Mouse (Mus musculus) embryo, embryonic 9.5 days (tissue): Measurements from ENCODE around the gene Tmem82.

Source experiments
- DNase-seq: peaks from one replicate; pipeline ENCODE4 v3.0.0-alpha.2; 2017; ENCODE audit errors: extremely low spot score

The Tmem82 gene

DNA sequence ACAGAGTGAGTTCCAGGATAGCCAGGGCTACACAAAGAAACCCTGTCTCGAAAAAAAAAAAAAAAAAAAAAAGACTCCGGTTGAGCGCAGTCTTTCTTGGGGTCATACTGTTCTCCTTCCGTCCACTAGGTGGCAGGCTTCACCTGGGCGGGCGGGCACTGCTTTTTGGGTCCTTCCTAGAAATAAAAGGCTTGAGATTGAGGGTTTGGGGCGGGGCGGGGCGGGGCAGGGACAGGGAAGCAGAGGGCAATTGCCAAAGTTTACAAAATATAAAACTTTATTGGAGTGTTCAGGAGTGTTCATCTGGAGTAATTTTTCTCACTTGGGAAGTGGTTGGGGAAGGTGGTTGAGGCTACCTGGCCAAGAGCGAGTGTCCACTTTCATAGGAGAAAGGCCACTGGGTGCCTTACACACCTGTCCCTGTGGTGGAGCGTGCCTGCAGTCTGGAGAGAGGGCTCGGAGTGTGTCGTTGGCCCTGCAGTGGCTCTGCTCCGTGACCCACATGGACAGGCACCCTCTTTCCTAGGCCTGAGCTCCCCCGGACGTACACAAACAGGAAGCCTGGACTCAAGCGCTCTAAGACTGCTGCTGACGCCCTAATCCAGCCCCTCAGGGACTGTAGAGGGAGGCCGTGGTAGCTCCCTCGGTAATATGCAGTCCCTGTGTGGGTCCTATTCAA is at the start of gene Tmem82:
Gene Tmem82 (minus strand): TSS at position 69 of the 679 bp plus-strand sequence.
- peak; percentile 61 for DNase-seq

DNA sequence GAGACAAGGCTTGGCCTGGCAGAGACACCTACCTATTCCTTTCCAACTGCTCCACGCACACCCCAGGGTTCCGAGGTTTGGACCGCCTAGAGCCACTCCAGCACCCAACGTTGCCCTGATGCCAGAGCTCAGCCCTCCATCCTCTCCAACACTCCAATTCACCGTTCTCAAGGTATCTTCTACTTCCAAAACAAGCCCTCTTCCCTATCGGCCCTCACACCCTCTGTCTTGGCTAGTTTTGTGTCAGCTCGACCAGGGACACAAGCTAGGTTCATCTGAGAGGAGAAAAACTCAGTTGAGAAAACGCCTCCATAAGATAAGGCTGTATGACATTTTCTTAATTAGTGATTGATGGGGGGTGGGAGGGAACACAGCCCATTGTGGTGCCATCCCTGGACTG is 46.4 kb upstream of the Tmem82 start, which contains the start of gene Plekhm2:
Gene Plekhm2 (minus strand): TSS at position 101 of the 400 bp plus-strand sequence.
- DNase-seq: no peak

DNA sequence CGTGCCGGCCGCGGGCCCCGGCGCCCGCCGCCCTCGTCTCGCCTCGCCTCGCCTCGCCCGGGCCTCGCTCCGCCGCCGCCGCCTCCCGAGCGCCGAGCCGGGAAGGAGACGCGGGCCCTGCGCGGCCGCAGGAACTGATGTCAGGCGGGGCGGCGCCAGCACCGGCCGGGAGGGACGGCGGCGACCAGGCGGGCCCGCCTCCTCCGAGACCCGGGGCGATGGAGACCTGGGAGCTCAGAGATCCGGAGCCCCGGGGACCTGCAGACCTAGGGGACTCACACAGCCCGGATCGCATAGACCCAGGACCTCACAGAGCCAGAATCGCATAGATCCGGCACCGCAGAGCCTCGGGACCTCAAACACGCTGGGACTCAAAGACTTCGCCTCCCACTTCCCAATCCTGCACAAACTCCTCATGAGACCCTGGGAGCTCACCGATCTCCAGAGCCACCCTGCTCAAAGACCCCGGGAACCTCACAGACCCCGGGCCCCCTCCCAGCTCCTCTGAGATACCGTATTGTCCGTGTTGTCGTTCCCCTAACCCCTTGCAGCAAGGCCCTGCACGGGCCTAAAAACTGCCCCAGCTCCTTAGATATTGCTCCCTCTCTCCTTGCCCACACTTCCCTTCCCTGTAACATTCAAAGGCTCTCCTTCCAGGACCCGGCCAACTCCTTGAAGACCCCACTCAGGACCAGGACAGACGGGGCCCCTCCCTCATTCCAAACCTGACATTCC is 45.7 kb upstream of the Tmem82 start:
- DNase-seq: peak; percentile 62

DNA sequence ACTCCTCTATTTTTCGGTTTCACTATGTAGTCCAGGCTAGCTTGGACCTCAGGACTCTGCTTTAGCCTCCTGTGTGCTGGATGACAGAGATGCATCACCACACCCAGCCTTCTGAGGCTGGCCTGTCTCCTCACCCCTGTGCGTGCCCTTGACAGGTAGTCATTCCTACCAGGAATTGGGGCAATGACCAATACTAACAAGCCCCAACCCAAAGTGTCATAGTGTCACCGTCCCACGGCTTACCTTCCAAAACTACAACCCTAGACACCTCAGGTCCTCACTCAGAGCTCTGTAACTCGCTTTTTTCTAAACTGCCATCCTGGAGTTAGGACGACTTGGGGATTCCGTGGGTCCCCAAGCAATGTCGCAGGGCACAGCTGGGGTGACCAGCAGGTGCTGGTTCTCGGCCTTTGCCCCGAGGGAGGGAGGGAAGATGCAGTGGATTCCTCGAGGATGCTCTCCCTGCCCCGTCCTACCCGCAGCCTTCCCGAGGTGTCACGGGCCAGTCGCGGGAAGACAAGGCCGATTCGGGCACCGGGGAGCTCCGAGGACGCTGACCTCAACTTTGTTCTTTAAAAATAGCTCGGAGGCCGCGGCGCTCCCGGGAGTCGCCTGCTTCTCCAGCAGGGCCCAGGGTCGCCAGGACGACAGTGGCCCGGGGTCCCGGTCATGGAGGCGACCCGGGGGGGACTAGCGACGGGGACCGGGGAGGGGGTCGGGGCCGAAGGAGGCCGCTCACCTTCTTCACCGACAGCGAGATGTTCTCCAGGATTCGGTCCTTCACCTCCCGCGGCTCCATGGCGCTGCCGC is 44.9 kb upstream of the Tmem82 start:
- peak; percentile 54 for DNase-seq

DNA sequence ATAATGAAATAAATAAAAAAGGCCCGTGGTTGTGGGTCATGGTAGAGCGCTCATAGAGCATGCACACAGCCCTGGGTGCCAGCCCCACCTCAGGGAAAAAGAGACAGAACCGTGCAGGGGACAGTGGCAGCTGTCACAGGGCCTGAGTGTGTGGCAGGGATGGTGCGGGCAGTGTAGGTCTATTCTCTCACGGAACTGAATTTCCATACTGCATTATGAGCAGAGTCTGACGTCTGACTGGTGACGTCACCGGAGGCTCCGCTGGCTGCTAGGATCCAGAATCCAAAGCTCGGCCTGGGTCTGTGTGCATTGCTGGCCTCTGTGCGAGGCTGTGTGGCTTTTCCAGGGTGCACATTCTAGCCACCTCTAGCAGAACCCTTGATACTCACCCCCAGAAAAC is 42.5 kb upstream of the Tmem82 start:
- no peak for DNase-seq

DNA sequence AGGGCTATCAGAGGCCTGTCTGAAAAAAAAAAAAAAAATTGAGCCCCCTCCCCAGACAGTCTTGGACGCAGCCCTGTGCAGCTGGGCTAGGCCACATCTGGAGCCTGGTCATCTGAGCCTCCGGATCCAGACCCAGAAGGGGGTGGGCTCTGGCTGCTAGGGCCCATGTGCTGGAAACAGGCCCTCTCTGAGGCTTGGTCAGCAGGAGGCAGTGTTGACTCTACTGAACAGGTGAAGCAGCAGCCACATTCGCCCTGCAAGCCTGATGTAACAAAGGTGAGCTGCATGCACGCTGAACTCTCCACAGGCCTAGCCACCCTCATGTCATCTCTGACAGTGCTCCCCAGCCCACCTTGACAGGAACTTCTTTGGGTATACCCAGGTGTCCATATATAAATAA is 41.3 kb upstream of the Tmem82 start:
- peak; percentile 17 for DNase-seq

DNA sequence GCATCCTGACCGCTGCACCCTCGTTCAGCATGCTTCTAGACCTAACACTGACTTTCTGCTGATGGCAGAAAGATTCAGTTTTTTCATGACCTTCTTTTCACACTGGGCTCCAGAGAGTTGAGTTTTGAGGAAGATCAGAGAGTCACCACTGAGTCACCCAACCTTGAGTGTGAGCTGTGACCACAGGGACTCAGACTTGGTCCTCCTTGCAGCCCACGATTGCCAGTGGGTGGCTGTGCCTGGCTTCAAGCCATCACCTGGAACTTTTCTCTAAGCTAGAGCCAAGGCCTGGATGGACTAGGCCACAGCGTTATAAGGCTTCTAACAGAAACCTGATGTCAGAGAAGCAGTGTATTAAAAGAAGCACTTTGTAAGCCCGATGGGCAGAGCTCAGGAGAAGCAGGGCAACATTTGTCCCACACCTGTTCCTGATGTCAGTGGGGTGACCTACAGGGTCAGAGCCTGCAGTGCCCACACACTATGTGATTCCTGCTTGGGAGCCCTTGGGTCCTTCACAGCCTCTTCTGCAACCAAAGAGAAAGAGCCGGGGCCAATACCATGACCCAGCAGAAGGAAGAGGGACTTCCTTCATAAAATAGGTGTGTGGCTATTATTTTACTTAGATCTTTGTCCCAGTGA is 40.5 kb upstream of the Tmem82 start:
- no peak for DNase-seq

DNA sequence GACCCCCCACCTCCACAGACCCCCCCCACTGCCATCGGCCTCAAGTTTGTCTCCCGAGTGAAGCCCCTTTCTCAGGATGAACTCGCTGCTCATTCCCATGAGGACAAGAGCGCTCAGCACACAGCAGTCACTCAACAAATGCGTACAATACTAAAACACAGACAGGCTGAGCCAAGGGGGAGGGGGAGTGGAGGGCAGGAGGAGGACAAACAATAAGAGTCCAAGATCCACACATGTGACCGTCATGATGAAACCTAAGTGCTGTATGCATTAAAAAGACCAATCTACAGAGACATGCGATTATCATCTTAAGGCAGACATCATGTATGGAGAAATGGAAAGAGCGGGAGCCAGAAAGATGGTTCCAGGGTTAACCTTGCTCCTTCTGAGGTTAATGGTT is 38.5 kb upstream of the Tmem82 start:
- no peak for DNase-seq

DNA sequence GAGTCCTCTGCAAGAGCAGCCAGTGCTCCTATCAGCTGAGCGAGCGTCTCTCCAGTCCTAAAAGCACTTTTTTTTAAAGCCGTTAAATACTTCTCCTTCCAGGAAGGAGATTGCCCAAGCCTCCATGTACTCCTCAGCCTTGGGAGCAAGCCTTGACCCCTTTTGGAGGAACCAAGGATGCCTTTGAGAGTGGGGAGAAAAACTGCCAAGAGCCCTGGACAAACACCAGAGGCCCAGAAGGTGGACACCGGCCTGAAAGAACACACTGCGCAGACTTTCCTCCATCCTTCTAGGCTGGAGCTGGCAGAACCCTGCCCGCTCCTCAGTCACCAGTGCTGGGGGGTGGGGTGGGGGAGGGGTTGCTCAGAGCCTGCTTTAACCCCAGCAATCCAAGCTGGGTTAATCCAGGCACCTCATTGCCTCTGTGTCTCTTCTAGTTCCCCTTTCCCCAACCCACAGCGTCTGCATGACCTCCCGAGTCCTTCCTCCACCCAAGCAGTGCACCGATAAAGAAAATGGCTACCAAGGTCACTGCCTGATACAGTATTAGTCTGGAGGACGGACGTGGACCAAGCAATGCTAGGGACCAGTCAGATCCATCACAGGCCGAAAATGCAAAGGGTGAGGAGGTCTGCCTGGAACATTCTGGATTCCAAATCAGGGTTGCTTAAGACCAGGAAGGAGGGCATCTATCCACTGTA is 37.6 kb upstream of the Tmem82 start:
- no peak for DNase-seq

DNA sequence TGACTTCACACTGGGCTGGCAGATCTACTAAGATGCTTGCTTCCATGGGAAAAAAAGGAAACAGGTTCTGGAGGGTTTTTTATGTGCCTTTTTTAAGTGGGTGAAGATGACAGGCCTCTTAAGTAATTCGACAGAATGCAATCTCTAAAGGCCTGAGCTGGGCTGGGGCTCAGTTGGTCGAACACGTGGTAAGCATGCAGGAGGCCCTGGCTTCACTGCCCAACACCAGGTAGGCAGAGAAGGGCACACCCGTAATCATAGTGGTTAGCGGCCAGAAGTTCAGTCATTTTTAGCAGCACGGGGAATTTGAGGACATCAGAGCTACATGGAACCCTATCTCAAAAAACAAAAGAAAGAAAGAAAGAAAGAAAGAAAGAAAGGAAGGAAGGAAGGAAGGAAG is 36.1 kb upstream of the Tmem82 start:
- DNase-seq: no peak

DNA sequence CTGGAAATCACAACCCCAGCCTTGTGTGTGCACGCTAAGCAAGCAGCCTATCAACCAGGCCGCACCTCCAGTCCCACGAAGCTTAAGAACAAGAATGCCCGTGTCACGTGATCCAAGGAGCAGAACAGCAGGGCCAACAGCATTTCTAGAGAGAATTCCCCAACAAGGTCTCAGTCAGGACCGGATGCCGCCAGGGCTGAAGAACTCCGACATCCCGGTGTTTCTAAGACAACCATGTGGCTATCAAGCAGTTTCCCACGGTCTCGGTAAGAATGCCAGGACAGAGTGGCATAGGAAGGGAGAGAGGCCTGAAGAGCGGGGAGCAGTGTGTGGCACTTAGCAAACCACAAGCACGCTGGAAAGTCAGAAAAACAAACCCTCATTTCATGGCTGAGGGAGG is 35.4 kb upstream of the Tmem82 start:
- no peak for DNase-seq

DNA sequence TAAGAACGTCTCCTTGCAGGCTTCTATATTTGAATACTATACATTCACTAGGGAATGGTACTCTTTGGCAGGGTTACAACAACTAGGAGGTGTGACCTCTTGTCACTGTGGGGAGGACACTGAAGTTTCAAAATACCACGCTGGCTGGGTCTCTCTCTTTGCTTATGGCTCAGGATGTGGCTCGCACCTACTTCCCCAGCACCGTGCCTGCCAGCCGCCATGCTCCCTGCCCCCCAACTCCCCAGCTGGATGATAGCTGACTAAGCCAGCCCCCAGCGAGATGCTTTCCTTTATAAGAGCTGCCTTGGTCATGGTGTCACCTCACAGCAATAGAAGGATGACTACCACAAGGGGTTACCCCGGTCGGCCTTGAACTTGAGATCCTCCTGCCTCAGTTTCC is 34.6 kb upstream of the Tmem82 start:
- DNase-seq: no peak

DNA sequence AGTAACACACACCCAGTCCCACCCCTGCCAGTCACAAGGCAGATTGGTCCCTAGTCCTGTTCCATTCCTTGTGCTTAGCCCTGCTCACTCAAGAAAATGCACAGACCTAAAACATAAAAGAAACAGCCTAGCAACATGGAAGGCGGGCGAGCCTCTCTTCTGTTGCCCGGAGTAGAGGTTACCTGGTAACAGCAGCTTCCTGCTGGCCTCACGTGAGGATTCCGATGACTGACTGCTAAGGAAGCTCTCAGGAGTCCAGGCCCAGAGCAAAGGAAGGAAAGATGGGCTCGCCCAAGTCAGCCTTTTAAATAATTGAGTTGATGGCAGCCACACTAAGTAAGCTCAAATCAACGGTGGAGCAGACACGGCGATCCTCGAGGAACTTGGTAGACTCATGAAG is 33.5 kb upstream of the Tmem82 start:
- no peak for DNase-seq

DNA sequence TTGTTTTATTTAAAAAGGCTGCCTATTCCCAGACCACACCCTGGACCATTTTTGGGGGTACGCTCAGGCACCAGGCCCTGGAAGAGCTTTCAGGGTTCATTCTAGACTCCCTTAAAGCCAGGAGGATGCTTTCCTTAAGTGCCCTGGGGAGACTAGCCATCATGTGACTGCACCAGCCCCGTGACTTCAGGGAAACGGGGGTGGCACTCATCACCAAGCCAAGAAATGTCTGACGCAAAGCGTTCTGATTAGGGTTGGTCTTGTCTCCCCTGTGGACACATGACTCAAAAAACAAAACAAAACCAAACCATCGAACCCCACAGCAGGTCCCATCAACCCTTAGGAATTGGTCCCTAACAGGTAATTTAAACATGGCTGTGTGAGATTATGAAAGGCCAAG is 32.9 kb upstream of the Tmem82 start:
- DNase-seq: no peak

DNA sequence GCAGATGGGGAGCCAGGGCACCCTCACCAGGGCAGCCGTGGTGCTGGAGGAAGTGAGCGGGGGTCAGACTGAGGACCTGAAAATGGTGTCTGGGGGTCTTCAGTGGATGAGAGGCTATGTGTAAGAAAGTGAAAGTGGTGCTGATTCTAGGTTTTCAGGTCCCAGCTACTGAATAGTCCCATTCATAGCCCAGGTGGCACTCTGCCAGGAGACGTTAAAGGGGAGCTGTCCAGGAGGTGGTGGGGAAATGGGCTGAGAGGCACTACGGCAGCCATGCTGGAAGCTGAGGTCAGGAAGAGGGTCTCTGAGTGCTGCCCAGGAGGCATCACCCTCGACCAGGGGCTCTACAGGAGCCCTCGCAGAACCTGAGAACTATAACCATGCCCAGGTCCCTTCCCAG is 30.8 kb upstream of the Tmem82 start:
- no peak for DNase-seq

DNA sequence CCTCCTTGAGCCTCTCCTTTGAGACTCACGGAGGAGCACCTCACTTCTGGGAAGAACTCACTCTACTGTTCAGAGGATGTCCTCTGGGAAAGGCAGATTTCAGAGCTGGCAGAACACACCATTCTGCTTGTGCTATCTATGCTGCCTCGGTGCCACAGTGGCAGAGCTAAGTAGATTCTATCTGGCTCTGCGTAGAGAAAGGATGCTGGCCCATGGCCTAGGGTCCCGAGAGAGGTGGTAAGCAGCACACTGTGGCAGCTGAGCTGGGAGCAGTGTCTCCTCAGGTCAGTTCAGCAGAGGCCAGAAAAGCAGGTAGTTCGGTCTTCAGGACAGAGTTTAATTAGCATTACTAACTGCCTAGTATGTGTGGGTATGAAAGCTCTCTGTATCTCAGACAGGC is 29.8 kb upstream of the Tmem82 start:
- DNase-seq: no peak

DNA sequence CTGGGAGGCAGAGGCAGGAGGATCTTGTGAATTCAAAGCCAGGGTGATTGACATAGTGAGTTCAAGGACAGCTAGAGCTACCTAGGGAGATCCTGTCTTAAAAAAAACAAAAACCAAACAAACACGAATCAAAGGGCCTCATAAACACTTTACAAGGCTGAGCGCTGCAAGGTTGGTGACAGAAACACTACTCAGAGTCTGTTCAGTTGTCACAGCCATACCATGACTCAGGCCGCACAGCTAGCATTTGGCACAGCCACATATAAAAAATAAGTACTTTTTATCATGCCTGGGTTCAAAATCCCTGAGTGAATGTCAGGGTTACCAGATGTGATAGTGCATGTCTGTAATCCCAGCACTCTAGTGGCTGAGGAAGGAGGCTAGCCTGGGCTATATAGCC is 28.8 kb upstream of the Tmem82 start:
- no peak for DNase-seq

DNA sequence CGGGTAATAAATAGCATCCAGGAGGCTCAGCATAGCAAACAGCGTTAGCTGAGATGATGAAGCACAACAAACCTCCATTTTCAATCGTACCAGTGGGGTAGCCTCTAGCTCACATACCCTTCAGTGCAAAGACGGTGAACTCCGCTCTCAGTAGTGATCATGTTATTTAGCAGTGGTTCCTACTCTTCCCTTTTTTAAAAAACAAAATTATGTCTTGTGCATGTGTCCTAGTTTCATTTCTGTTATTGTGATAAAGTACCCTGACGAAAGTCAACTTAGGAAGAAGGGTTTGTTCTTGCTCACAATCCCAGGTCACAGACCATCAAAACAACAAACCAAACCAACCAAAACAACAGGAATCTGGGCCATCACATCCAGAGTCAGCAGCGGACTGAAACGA is 27.6 kb upstream of the Tmem82 start:
- DNase-seq: no peak

DNA sequence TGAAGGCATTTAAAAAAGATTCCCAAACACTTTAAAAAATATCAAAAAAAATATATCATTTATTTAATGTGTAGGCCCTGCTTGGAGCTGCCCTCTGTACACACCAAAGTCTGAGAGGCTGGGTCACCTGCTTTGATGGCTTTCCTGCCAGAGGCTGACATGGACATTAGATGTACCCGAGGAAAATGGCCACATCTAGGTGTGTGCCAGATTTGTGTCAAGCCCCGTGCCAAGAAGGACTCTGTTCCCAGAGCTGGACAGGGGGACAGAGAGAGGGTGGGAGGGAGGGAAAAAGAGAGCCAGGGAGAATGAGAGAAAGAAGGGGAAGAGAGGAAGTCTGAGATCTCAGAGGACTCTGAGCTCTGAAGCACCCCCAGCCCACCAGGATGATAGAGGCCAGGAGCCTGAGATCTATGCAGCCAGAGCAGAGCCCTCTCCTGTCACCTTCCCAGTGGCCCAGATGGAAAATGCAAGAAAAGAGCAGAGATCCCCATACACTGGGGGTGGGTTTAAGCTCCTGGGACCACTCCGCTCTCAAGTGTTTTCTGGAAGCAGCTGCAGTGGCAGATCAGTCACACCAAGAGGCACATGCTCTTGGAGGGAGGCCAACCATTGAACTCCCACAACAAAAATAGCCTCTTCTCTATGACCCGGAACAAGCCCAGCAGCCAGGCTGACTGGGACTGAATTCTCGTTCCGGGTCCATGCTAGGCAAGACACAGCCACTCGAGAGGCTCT is 24.9 kb upstream of the Tmem82 start:
- no peak for DNase-seq

DNA sequence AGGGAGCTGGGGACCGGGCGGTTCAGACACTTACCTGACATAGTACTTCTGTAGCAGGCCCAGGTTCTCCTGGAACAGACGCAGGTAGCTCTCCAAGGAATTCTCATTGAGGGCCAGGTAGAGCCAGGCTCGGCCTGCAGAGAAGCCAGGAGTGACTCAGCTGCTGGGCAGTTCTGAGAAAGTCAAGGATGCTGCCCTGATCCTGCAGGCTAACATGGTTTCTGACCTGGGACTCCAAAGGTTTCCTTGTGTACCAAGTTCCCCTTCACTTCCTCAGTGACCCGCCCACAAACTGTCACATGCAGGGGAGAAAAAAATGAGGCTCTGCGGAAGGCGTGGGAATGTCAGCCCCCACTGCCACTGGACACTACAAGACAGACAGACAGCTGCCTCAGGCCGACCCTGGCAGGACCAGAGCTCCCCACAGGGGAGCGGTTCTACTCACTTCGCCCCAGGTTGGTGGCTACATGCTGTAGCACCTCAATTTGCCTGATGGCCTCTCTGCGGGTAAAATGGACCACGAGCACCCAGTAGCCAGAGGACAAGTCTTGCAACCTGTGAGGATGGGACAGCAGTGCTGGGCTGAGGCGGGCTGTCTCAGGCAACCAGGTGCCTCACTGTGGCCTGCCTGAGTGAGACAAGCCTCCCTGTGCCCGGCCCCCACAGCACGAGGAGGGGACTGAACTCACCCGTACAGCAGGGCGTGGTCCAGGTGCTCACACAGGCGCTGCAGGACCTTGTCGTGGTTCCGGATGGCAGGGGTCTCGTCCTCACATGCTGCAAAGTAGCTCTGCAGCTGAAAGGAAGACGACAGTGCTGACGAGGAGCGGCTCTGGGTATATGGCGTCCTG is 23.8 kb upstream of the Tmem82 start:
- DNase-seq: no peak
